Mouse (Mus musculus) MEL (cell line): ENCODE data around the gene Mlx.
A peak's percentile ranks its signal among the peaks of the same experiment; 100 is the strongest.

Experiments
- CTCF ChIP-seq, 3 experiments: IDR thresholded peaks in 2 of 3; conservative IDR thresholded peaks in 1 of 3; 2 replicates each; pipeline ENCODE4 v1.5.1; 2011 to 2012; ENCODE audit warnings: low read length in 3 of 3, low read depth in 2 of 3, mild to moderate bottlenecking in 2 of 3, improper control_type of control experiment in 1 of 3, inconsistent platforms in 1 of 3, mixed read lengths in 1 of 3, moderate library complexity in 1 of 3; ENCODE audit not compliant: control insufficient read depth in 1 of 3, insufficient read depth in 1 of 3, poor library complexity in 1 of 3, severe bottlenecking in 1 of 3
- MAFK ChIP-seq: IDR thresholded peaks from 2 replicates; pipeline ENCODE4 v1.6.1; 2011; ENCODE audit warnings: low read depth, mild to moderate bottlenecking, low read length, improper control_type of control experiment, borderline replicate concordance
- MAX ChIP-seq: IDR thresholded peaks from 2 replicates; pipeline ENCODE4 v1.6.1; 2011; ENCODE audit warnings: low read length, improper control_type of control experiment
- NELFE ChIP-seq: IDR thresholded peaks from 2 replicates; pipeline ENCODE4 v1.6.1; 2011; ENCODE audit warnings: low read depth, low read length, improper control_type of control experiment
- POLR2A ChIP-seq, 2 experiments: IDR thresholded peaks; 2 replicates each; pipeline ENCODE4 v1.6.1; 2011 to 2012; ENCODE audit warnings: low read length in 2 of 2, mild to moderate bottlenecking in 2 of 2, control low read depth in 1 of 2, improper control_type of control experiment in 1 of 2, low read depth in 1 of 2, moderate library complexity in 1 of 2; ENCODE audit not compliant: control insufficient read depth in 1 of 2, insufficient read depth in 1 of 2, poor library complexity in 1 of 2
- RCOR1 ChIP-seq: IDR thresholded peaks from 2 replicates; pipeline ENCODE4 v1.6.1; 2012; ENCODE audit warnings: low read depth, mild to moderate bottlenecking, inconsistent platforms, low read length, improper control_type of control experiment
- SIN3A ChIP-seq: IDR thresholded peaks from 2 replicates; pipeline ENCODE4 v1.6.1; 2012; ENCODE audit warnings: low read length, improper control_type of control experiment, inconsistent platforms
- TAL1 ChIP-seq: IDR thresholded peaks from 2 replicates; pipeline ENCODE4 v1.6.1; 2012; ENCODE audit warnings: mild to moderate bottlenecking, inconsistent platforms, low read length, moderate library complexity, mixed read lengths
- ZKSCAN1 ChIP-seq: IDR thresholded peaks from 2 replicates; pipeline ENCODE4 v1.6.1; 2012; ENCODE audit warnings: low read depth, mild to moderate bottlenecking, inconsistent platforms, low read length, improper control_type of control experiment, moderate library complexity
- ZNF384 ChIP-seq: IDR thresholded peaks from 2 replicates; pipeline ENCODE4 v1.6.1; 2012; ENCODE audit warnings: low read depth, mild to moderate bottlenecking, inconsistent platforms, low read length, improper control_type of control experiment

DNA sequence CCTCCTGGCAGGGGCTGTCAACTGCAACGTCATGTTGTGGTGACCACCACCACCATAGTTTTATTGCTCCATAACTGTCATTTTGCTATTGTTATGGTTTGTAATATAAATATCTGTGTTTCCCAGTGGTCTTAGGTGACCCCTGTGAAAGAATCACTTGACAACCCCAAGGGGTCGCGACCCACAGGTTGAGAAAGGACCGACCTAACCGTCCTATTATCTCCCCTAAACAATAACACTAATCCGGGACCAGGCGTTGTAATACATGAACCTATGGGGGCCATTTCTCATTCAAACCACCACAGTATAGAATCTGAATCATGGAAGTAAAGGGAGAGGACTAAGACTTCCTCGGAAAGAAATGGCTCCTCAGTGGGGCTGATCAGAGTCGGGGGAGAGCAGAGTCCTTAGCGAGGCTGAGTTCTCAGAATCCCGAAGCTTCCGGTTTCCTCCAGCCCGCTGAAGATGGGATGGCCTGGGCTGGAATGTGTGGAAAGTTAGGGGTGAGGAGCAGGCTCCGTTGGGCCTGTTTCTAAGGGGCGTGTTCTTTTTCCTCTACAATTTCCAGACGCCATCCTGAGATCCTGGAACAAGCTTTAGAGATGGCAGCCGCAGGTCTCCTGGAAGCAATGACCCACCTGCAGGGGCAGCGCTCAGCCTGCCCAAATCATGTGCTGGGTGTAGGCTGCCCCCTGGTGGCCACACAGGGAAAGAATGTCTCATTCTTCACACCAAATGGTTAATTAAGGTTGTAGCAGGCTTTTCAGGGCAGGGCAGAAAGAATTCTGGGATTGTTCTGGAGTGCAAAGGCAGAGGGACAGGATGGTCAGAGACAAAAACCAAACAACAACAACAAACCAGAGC, 20.3 kb upstream of the Mlx start:
- no peak for TF ChIP-seq TAL1
- peak; percentile 24 to 37; a peak in 1 of 4 replicates for TF ChIP-seq POLR2A (IDR thresholded peaks at IDR 0.05; ENCODE audit: control insufficient read depth in 1 of 2, insufficient read depth in 1 of 2, low read depth in 1 of 2, low read length in 2 of 2, poor library complexity in 1 of 2)
- peak; percentile 51; the same call in 1 of the 2 replicates for TF ChIP-seq ZNF384
- no peak for TF ChIP-seq MAFK
- peak in 2 of 3 experiments; percentile 92 to 99; a peak in 5 of 6 replicates for TF ChIP-seq CTCF (IDR thresholded peaks at IDR 0.05 in 2 of 3, conservative IDR thresholded peaks at IDR 0.05 in 1 of 3; ENCODE audit: control insufficient read depth in 1 of 3, insufficient read depth in 1 of 3, low read depth in 2 of 3, low read length in 3 of 3, poor library complexity in 1 of 3, severe bottlenecking in 1 of 3)
- TF ChIP-seq RCOR1 = no peak
- peak; percentile 78; the same call in 1 of the 2 replicates for TF ChIP-seq SIN3A
- TF ChIP-seq MAX = peak; percentile 84
- peak; percentile 27; the same call in 1 of the 2 replicates for TF ChIP-seq NELFE
- TF ChIP-seq ZKSCAN1 = no peak
